Mouse (Mus musculus): ENCODE measurements around the gene Nedd8.

The Nedd8 gene

DNA sequence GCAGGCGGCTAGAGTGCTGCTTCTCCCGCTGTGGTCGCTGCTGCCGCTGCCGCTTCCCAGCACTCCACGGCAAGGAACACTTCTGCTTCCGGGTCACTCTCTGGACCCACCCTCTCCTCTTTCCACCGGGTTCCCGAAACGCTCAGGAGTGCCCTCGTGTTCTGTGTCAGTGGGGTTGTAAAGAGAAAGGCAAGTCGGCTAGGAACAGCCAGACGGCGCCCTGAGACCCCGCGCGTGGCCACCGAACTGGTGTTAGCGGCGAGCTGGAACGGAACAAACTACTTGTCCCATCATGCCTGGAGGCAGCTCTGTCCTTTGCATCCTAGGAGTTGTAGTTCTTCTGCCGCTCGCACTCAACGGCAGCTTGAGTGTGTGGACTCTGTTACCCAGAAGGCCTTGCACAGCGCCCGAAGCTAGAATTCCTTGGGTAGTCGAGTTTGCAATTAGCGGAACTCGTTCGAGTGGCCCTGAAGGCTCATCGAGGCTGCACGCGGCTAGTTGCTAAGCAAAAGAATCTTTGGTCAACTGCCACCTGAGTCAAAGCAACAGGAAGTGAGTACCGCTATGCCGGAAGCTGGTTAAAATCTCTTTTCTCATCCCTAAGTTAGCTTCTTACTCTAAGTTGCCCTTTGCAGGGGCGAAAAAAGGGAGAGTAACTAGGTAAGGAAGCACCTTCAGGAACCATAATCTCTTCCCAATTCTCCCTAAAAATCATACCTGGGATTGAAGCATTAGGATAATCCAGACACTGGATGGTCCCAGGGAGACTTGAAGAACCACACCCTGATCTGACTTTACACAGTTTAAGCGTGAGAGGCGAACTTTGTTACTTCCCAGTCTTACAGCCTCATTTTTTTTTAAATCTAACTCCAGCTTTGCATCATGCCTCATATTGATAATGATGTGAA is at the start of gene Nedd8, which contains the start of gene Gmpr2:
Gene Nedd8, minus strand, starts transcription at position 292 of the 908 bp plus-strand sequence.
Gene Gmpr2, plus strand, starts transcription at position 109 of the 908 bp plus-strand sequence.
- peak; percentile 94 for DNase-seq

DNA sequence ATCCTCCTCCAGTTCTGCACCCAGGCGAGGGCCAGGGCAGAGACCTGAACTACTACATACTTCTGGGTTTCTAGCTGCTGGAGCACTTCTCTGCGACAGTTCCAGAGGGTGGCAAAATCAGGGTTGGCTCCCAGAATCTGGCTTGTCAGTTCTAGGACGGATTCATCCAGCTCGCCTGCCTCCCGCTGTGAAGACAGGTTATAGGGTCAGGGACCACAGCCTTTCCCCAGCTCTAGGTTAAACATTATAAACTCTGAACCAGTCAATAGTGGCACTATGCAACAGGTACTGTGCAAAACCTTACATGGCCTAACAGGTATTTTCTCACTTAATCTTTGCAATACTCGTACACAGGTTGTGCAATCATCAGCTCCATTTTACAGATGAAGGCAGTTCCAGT is 49.2 kb upstream of the Nedd8 start:
- peak; percentile 69 to 70 for DNase-seq

DNA sequence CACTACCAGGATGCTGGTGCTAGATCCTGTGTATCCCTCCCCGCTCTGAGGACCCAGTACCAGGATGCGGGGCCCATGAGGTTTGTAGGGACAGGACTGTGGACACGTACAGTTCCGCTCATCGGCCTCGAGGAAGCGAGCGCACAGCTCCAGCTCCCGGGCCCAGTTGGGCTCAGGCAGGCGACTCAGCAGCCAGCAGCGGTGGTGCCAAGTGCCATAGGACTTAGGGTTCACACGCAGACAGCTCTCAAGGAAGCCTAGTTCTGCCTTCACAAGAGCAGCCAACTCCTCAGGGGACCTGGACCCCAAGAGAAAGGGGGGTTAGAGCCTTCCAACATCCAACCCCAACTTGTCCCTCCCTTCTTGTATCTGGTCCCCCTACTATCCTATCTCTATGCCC is 48.7 kb upstream of the Nedd8 start:
- DNase-seq, result no peak

DNA sequence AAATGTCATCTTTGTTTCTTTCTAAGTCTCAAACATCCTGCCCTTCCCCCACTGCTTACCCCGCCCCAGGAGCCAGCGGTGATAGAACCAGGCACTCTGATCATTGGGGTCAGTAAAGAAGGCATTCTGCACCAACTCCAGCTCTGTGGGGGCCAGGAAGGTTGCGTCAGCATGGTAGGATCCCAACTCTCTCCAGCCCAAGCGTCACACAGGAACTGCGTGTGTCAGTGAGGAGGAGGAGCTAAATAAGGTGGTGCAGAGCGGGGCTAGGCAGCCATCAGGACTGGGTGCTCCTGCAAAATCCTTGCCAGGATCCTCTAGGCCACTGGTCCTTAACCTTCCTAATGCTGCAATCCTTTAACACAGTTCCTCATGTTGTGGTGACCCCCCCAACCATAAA is 47.8 kb upstream of the Nedd8 start:
- no peak for DNase-seq

DNA sequence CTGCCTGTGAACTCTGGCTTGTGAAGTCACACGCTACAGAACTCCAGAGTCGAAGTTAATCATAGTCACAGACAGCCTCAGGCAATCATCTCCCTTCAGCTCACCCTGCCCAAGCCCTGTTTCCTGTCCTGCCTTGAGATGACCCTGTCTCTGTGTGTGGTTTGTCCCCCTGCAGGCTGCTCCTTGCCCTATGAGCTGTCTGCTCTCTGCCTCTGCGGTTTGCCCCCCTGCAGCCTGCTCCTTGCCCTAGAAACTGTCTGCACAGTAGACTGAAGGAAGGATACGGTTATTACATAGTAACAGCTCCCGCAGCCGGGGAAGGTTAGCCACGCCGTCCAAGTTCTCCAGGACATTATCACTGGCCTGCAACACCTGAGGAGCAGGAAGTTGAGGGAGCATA is 45.0 kb upstream of the Nedd8 start:
- DNase-seq, result peak; percentile 79 to 83

DNA sequence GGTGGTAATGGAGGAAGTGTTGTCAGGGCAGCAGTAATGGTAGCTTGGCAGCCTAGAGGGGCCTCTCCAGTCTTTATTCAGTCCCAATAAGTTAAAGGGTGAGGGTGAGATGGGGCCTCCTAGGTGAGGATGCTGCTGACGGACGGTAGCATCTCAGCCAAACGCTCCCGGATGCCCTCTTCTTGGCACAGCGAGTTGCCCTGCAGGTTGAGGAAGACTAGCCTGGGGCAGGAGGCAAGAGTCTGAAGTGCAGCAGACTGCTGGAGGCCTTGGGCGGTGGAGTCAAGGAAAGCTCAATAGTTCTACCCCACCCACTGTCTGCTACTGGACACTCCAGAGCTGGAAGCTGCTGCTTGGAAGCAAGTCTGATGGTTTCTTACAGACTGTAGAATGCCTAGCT is 44.3 kb upstream of the Nedd8 start:
- DNase-seq, result peak; percentile 58 to 65

DNA sequence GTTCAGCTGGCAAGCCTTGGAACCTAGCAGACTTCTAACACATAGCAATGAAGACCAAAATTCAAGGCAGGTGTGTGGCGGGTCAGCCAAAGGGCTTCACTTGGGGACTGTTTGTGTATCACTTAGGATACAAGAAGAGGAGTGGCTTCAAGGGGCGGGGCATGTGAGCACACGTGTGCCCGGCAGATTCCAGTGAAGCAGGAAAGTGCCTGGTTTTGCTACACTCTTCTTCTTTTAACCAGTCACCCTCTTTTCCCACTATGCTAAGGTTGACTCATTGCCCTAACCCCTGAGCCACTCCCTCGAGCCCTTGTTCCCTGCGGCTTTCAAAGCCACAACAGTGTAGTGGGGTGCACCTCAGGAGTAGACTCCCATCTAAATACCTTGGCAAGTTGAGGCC is 43.0 kb upstream of the Nedd8 start:
- DNase-seq, result no peak

DNA sequence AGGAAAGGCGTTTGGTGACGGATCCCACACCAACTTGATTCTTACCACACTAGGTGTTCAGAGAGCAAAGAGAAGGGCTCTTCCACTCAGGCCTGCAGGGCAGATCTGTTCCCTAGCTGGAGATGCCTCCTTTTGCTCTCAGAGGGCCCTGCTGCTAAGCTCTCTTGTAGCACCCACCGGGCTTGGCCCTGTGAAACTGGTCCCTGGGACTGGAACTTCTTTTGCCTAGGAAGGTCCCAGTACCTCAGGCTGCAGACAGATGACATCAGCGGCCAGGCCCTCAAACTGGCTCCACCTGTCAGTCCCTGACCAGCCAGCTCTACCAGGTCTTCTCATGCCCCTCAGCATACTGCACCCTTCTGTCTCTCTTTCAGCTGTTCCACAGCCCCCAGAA is 41.8 kb upstream of the Nedd8 start, which contains the start of gene Tgm1:
Gene Tgm1, minus strand, starts transcription at position 198 of the 394 bp plus-strand sequence.
- no peak for DNase-seq

DNA sequence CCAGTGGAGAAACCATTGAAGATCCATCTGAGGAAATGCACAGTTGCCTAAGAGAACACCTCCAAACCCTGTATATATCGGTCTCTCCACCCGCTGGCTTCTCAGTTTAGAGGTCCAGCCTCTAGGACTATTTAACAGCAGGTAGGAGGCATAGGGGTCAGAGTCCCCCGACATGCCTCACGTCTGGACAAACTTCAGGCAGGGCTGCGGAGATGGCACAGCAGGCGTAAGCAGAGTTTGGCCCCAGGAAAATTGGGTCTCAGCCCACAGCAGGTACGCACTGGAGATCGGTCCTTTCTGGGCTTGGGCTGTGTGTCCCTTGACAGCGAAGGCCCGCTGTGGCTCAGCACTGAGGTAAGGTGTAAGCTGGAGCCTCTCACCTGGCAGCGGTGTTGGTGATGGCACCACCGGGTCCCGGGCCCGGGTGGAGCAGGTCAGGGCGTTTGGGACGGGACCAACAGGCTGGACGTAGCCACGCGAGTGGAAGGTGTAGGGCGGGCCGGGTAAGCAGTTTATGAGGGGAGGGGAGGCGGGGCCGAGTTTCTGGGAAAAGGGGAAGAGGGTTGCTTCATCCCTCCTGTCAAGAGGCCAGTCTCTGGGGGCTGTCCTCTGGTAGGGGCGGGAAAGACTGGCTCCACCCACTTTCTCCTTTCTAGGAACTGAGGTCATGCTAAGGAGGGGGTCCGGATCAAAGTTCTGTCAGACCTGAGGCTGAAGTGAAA is 41.2 kb upstream of the Nedd8 start:
- DNase-seq, result peak; percentile 80 to 81

DNA sequence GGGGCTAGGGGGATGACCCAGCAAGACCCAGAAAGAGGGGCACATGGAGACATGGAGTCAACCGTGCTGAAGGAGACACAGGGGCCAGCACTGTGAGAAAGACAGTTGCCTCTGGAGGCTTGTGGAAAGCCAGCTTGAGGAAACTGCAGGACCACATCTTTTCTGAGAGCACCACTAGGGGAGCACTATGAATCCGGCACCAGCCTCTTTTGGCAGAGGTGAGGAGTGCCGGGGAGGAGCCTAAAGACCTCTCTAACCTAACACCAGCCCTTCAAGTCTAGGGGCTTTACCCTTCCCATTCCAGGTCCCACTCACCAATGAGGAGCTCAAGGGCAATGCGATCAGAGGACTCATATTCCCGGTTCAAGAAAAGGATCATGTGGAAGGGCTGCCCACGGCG is 39.9 kb upstream of the Nedd8 start:
- no peak for DNase-seq

DNA sequence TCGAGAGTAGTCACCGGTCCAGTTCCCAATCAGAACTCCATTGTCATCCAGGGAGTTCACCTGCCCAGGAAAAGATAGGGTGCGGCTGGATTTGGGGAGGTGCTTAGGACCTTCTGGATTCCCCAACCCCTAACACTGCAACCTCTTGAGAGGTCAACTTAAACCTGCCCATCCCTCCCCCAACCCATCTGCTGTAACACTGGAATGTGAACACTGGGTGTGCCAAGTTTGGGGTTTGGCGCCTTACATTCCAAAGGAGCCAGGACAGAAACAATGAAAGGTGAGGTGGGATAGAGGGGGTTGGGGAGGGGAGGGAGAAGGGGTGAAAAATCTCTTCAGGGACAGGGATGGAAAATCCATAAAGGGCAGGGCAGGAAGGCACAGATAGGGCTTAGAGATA is 37.6 kb upstream of the Nedd8 start:
- no peak for DNase-seq

DNA sequence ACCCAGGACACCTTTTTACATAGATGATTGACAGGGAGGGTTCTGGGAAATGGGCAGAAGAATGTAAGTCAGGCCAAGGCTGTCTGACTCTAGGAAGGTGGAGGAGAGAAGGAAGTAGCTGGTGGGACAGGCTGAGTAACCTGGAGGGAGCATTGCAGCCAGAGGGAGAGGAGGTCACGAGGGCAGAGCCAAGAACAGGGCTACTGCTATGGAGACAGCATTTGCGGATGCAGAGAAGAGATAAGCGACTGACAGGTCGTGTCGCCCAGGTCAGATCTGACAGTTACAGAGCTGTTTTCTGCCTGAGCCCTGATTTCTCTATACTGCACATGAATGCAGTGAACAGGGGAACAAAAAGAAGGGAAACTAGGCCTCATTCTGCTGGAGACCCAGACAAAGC is 35.5 kb upstream of the Nedd8 start:
- no peak for DNase-seq

DNA sequence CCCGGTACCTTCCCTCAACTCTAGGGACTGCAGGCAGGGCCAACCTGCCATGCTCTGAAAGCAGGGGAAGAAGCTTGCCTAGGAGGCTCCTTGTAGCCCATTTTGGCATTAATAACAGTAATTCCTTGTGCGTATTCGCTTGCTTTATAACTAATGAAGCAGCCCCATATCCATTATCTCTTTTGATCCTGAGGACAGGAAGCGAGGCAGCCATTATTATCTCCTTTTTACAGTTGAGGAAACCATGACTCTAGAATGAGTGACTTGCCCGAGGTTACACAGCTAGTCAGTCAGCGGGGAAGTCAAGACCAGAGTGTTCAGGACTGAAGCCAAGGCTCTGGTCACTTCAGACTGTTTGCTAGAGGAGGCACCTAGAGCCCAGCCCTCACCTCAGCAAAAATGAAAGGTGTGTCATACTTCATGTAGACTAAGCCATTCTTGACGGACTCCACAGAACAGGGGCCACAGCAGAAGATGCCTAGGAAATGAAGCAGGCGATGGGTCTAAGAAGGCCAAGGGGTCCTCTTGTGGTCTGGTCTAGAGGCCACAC is 34.2 kb upstream of the Nedd8 start:
- DNase-seq, result no peak

DNA sequence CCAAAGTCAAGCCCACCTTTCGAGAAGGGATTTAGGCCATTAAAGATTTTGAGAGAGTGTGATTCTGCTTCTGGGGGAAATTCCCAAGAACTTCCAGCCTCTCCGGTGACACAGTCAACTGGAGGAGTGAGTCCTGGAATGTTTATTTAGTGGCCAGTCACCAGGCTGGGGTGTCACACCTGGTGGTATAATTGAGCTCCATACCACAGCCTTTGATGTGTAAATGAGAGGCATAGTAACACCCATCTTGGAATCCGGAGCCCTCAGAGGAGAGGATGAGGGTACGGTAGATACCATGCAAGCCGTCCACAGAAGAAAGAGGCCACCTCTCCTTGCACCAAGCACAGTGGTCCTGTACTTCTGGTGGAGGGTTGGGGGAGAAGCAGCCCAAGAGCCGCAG is 30.8 kb upstream of the Nedd8 start:
- no peak for DNase-seq

DNA sequence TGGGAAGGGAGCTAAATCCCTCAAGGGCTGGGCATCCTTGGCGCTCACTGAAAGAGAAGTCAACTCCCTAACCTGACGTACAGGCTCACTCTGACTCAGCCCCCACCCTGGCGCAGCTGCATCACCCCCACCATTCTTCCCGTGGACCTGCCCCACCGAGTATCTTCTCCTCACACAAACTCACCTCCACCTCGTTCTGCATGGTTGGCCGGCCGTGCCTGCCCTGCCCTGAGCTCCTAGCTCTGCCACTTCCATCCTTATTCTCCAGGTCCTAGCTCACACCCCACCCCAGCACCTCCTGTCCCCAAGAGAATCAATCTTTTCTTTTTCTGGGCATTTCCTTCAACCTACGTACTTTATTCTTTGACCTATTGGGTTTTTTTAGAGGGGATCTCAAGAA is 29.2 kb upstream of the Nedd8 start:
- DNase-seq, result no peak

DNA sequence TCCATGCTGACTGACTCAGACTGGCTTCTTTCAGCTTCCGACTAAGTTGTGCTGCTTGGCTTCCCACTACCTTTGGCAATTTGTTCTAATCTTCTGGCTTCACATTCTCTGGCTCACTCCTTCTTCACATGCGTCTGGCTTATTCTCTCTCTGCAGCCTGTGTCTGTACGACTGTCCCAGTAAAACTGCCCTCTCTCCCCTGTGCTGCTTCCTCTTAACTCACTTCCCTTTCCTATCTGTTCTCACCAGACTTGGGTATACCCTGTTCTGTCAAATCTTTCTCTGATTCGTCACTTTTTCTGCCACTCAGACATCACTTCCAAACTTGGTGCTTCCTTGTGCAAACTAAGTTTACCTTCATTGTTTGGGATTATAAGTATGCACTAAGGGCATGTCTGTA is 25.3 kb upstream of the Nedd8 start:
- no peak for DNase-seq

DNA sequence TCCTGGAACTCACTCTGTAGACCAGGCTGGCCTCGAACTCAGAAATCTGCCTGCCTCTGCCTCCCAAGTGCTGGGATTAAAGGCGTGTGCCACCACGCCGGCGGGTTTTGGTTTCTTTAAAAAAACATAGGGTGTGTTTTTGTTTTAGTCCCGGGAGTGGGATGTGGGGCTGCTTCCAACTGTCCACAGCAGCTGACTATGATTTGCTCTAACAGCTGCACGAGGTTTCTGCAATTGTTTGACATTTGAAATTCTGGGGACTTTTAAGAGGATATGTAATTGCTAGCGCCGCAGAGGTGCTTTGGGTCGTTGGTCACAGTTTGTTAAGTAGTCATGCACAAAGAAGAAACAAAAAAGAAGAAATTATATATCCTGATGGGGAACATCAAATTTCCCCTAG is 17.5 kb upstream of the Nedd8 start:
- DNase-seq, result no peak

DNA sequence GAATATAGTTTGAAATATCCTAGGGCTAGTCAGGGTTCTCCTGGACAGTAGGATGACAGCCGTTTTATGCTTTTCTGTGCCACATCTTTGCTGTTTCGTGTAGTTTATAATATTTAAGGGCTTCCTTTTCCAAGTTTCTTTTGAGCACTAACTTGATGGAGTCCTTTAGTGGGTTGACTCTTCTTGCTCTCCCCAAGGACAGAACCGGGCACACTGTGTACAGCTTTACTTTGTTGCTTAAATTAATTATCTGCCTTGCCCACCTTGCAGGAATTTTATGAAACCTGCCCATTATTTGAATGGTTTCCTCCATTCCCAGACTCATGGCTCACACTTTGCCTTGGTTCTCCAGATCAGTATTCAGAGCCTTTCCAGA is 10.2 kb upstream of the Nedd8 start:
- DNase-seq, result no peak

DNA sequence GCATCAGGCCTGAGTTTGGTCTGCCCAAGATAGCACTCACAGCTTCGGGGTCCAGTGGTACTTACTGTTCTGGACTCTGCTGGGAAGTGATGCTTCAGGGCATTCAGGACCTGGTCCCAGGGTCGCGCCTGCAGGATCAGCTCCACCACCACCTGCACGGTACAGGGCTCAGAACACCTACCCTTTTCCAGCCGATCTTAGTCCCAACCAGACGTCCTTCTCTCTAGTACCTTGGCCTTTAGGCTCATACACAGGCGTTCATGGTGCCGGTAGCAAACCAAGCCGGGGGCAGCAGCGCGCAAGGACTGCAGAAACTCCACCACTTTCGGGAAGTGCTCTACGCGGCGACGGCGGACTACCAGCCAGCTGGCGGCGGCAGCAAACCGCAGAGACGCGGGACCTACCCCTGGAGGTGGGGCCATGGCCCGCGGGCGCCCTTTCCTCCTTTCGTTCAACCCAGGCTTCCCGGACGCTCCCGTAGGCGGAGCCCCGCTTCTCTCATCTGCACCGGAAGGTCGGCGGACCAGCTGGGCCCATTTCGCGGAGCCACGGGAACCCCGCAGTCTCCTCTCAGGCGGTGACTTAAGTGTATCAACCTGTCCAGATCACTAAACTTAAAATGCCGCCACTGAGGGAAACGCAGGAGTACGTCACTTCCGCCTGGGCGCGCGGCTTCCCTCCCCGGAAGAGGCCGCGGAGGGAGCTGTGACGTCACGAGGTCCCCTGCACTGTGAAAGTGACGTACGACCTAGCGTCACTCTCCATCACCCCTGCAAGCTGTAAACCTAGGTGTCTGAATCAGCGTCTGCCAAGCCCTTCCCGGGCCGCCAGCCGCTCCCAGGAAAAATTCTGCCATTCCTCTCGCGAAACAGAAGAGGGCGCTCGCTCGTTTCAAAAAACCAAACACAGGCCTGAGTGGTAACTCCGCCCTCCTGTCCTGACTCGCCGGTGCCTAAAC is 9.5 kb upstream of the Nedd8 start, which contains the start of gene Tinf2:
Gene Tinf2, minus strand, starts transcription at position 661 of the 958 bp plus-strand sequence.
- peak; percentile 94 to 95 for DNase-seq

DNA sequence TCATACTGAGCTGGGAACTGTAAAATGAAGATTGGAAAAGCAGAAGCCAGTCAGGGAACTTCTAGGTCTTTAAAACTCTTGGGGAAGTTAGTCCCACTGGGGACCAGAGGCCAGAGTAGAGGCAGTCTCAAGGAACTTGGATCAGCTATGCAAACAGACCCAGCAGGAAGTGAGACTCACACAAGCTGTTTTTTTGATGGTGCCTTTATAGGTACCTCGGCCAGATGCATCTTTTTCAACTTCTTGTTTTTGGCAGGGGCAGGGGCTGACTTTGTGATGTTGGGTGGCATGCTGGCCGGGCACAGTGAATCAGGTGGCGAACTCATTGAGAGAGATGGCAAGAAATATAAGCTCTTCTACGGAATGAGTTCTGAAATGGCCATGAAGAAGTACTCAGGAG is 5.7 kb upstream of the Nedd8 start:
- no peak for DNase-seq

DNA sequence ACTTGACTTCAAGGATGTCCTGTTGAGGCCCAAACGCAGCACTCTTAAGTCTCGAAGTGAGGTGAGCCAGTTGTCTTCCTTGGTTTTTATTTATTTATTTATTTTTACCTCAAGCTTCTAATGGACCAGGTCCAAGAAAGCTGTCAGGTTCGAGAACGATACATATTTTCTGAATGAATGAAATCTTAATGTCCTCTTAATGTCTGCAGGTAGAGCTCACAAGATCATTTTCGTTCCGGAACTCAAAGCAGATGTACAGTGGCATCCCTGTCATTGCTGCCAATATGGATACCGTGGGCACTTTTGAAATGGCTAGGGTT is 777 bp upstream of the Nedd8 start:
- no peak for DNase-seq

DNA sequence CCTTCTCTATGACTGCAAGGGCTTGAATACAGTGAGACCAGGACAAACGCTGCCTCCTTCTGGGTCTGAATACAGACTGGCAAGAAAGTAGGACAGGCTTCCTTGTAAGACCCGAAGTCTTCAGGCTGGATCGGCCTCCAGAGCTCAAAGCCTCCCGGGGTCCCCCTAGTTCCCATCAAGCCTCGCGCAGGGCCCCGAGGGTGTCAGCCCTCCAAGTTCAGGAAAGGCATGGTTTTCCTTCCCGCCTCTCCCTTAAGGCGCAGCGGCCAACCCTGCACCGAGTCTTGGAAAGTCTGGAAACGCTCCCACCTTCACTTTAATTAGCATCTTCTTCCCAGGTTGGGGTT is 465 bp downstream of the Nedd8 start:
- no peak for DNase-seq

DNA sequence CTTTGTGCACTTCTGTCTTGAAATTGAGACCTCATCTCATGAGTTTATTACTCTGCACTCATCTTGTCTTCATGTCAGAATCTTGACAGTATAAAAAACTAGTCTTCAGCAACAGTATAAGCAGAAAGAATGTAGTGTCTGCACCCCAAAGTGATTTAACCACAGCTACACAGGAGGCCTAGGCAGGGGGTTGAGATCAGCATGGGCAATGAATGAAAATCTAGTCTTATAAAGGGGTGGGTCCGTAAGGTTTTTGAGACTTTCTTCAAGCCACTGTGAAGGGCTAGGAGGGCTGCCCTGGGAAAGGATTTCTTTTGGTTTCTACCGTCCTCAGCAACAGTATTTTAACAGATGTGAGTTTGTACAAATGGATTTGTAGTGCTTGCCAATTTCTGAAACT is 11.3 kb downstream of the Nedd8 start:
- no peak for DNase-seq

All from kidney, adult 8-10 months (tissue).